8 mouse cellular contexts compared by ENCODE assay signal in the genomic region with DNA sequence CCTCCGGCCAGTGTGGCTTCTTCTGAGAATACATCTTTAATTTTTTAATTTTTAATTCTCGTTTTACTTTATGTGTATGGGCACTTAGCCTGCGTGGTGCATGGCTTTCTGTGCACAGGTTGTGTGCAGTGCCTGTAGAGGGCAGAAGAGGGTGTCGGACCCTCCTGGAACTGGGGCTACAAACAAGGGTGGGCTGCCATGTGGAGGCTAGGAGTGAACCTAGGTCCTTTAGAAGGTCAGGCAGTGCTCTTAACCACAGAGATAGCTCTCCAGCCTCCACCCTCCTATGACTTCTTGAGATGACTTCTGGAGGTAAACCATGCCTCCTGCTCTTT. TPM values are rescaled to one million over a fixed set of nuclear protein-coding genes. Genes with fewer than 3 reads are reported as not detected.
DNase-seq lines count a peak whose midpoint lies in the region; ATAC-seq lines count a peak whose summit lies in the region.

No protein-coding gene starts in this region.

- no peak for ATAC-seq in forebrain, embryonic 16.5 days
- no peak for ATAC-seq in liver, embryonic 16.5 days (ENCODE audit: low read depth)

- no peak overlapping the region for H3K4me3 ChIP-seq in forebrain, embryonic 10.5 days
- no peak overlapping the region for H3K4me3 ChIP-seq in forebrain, embryonic 16.5 days (replicated peaks; ENCODE audit: low read length)
- peak overlapping the region; percentile 34 for H3K4me3 ChIP-seq in liver, embryonic 16.5 days (ENCODE audit: low read depth, low read length)
- no peak overlapping the region for H3K4me3 ChIP-seq in midbrain, embryonic 10.5 days

- H3K9me3 ChIP-seq in forebrain, embryonic 10.5 days: no peaks in the 10 kb centered on the region
- H3K9me3 ChIP-seq in forebrain, embryonic 16.5 days (ENCODE audit: control insufficient read depth, low read length): no peaks in the 10 kb centered on the region
- H3K9me3 ChIP-seq in liver, embryonic 16.5 days (replicated peaks; ENCODE audit: control insufficient read depth, low read length): no peaks in the 10 kb centered on the region
- no peaks in the 10 kb centered on the region for H3K9me3 ChIP-seq in midbrain, embryonic 10.5 days (replicated peaks)

- H3K4me2 ChIP-seq in forebrain, embryonic 16.5 days (ENCODE audit: low read length): no peak overlapping the region
- H3K4me2 ChIP-seq in liver, embryonic 16.5 days (ENCODE audit: low read depth, low read length): peak overlapping the region; percentile 44

- H3K9ac ChIP-seq in forebrain, embryonic 16.5 days (replicated peaks; ENCODE audit: low read depth, low read length): no peak overlapping the region
- no peak overlapping the region for H3K9ac ChIP-seq in liver, embryonic 16.5 days (ENCODE audit: low read depth, low read length)

- H3K36me3 ChIP-seq in forebrain, embryonic 10.5 days (replicated peaks): no peaks in the 10 kb centered on the region
- H3K36me3 ChIP-seq in forebrain, embryonic 16.5 days (ENCODE audit: control insufficient read depth, insufficient read depth): no peaks in the 10 kb centered on the region
- no peaks in the 10 kb centered on the region for H3K36me3 ChIP-seq in liver, embryonic 16.5 days (ENCODE audit: control insufficient read depth, insufficient read depth)
- no peaks in the 10 kb centered on the region for H3K36me3 ChIP-seq in midbrain, embryonic 10.5 days

- DNase-seq in forebrain, embryonic 10.5 days (ENCODE audit: extremely low spot score, low spot score): no peak
- DNase-seq in ovary, postnatal 36 days (ENCODE audit: low spot score): peak; percentile 5
- DNase-seq in ovary, postnatal 10 days (ENCODE audit: low spot score): no peak
- peak; percentile 74 for DNase-seq in thymus, postnatal 14 days
- no peak for DNase-seq in frontal cortex, postnatal 25 days (ENCODE audit: low spot score in 2 of 2)
- no peak for DNase-seq in midbrain, embryonic 10.5 days (ENCODE audit: low spot score)

- WGBS in forebrain, embryonic 10.5 days: 80% methylated on average over 4 of the region's 4 CpGs
- WGBS in forebrain, embryonic 16.5 days: 79% methylated on average over 4 of the region's 4 CpGs
- 17% methylated on average over 4 of the region's 4 CpGs for WGBS in liver, embryonic 16.5 days (ENCODE audit: insufficient replicate concordance)
- WGBS in midbrain, embryonic 10.5 days: 77% methylated on average over 4 of the region's 4 CpGs

- H3K27me3 ChIP-seq in forebrain, embryonic 10.5 days (ENCODE audit: poor library complexity, severe bottlenecking): no peaks in the 10 kb centered on the region
- no peaks in the 10 kb centered on the region for H3K27me3 ChIP-seq in forebrain, embryonic 16.5 days (replicated peaks; ENCODE audit: control insufficient read depth, insufficient read depth, low read length)
- H3K27me3 ChIP-seq in liver, embryonic 16.5 days (ENCODE audit: control insufficient read depth, insufficient read depth, low read depth, low read length): no peaks in the 10 kb centered on the region
- no peaks in the 10 kb centered on the region for H3K27me3 ChIP-seq in midbrain, embryonic 10.5 days (ENCODE audit: low read depth, poor library complexity, severe bottlenecking)

- H3K27ac ChIP-seq in forebrain, embryonic 10.5 days: 0 out of 2 replicates have a peak overlapping the region, but pooled peaks have one; percentile 40
- no peak overlapping the region for H3K27ac ChIP-seq in forebrain, embryonic 16.5 days (ENCODE audit: low read length)
- H3K27ac ChIP-seq in liver, embryonic 16.5 days (ENCODE audit: low read length): no peak overlapping the region
- no peak overlapping the region for H3K27ac ChIP-seq in midbrain, embryonic 10.5 days (replicated peaks)

- peaks cover 12% of the 10 kb centered on the region for H3K4me1 ChIP-seq in forebrain, embryonic 10.5 days
- H3K4me1 ChIP-seq in forebrain, embryonic 16.5 days (replicated peaks; ENCODE audit: control insufficient read depth, insufficient read depth, low read length): peaks cover 4% of the 10 kb centered on the region
- no peaks in the 10 kb centered on the region; the same call in 1 of the 2 replicates for H3K4me1 ChIP-seq in liver, embryonic 16.5 days (ENCODE audit: control insufficient read depth, low read depth, low read length)
- H3K4me1 ChIP-seq in midbrain, embryonic 10.5 days: 0 out of 2 replicates have a peak, but pooled peaks cover 5% of the 10 kb centered on the region

RNA-seq across cellular contexts. Expression of gene Skil, which starts 33.1 kb away (rescaled TPM):
- 24.2 and 25.5 TPM in 2 replicates for polyA plus RNA-seq in forebrain, embryonic 10.5 days (2016; fragmentation: Nextera tagmentation; extraction: Ambion mirVana)
- polyA plus RNA-seq in forebrain, embryonic 16.5 days (2015; fragmentation: Nextera tagmentation; extraction: Ambion mirVana): 30.8 and 32.3 TPM in 2 replicates
- 4.2 and 5.6 TPM in 2 replicates for polyA plus RNA-seq in liver, embryonic 16.5 days (2015; fragmentation: Nextera tagmentation; extraction: Ambion mirVana)
- 30.6 and 39.9 TPM in 2 replicates for polyA plus RNA-seq in midbrain, embryonic 10.5 days (2016; fragmentation: Nextera tagmentation; extraction: Ambion mirVana)

Comparison
In these comparisons a context has a peak if more than half of its experiments do, and no peak if none do; other contexts are left out.
1. DNase-seq: peak in ovary, postnatal 36 days (single experiment) and thymus, postnatal 14 days (single experiment); none in forebrain, embryonic 10.5 days (single experiment), ovary, postnatal 10 days (single experiment), frontal cortex, postnatal 25 days (0 of 2) and midbrain, embryonic 10.5 days (single experiment).